Mouse (Mus musculus) kidney, adult 18-20 months (tissue): Measurements from ENCODE around the gene Bsg.
A peak's percentile ranks its signal among the peaks of the same experiment; 100 is the strongest.

Source experiments
- DNase-seq: peaks from one replicate; pipeline ENCODE4 v3.0.0; 2021

Gene Bsg

GRCm38 (mm10) chr10:79705951-79706350, 1.7 kb downstream of the Bsg start:
- DNase-seq, result no peak

GRCm38 (mm10) chr10:79706406-79707094, 2.3 kb downstream of the Bsg start:
- DNase-seq, result peak; percentile 48

GRCm38 (mm10) chr10:79707162-79707561, 2.9 kb downstream of the Bsg start:
- DNase-seq, result no peak

- no peak for DNase-seq
These were observed 3.5 kb downstream of the Bsg start for GRCm38 (mm10) chr10:79707759-79708158.

- no peak for DNase-seq
These were observed 4.4 kb downstream of the Bsg start for GRCm38 (mm10) chr10:79708668-79709067.

GRCm38 (mm10) chr10:79709307-79709706, 5.0 kb downstream of the Bsg start:
- DNase-seq, result no peak

GRCm38 (mm10) chr10:79712029-79712428, 7.7 kb downstream of the Bsg start:
- DNase-seq, result no peak

GRCm38 (mm10) chr10:79712499-79713126, 8.3 kb downstream of the Bsg start:
- peak; percentile 79 for DNase-seq

GRCm38 (mm10) chr10:79713163-79713562, 8.9 kb downstream of the Bsg start:
- no peak for DNase-seq

GRCm38 (mm10) chr10:79714996-79715395, 10.7 kb downstream of the Bsg start:
- no peak for DNase-seq

GRCm38 (mm10) chr10:79716254-79716987, 12.1 kb downstream of the Bsg start, which contains the start of gene Hcn2:
Gene Hcn2 (plus strand): TSS chr10:79716634.
- no peak for DNase-seq

- no peak for DNase-seq
These were observed 12.7 kb downstream of the Bsg start for GRCm38 (mm10) chr10:79716988-79717355.

- DNase-seq, result peak; percentile 78
These were observed 13.5 kb downstream of the Bsg start for GRCm38 (mm10) chr10:79717640-79718357.

- DNase-seq, result no peak
These were observed 16.8 kb downstream of the Bsg start for GRCm38 (mm10) chr10:79721089-79721488.

- DNase-seq, result no peak
These were observed 18.8 kb downstream of the Bsg start for GRCm38 (mm10) chr10:79723047-79723446.

- DNase-seq, result no peak
These were observed 19.4 kb downstream of the Bsg start for GRCm38 (mm10) chr10:79723692-79724091.

- peak; percentile 67 for DNase-seq
These were observed 21.8 kb downstream of the Bsg start for GRCm38 (mm10) chr10:79726090-79726489.

- no peak for DNase-seq
These were observed 24.3 kb downstream of the Bsg start for GRCm38 (mm10) chr10:79728323-79729249.

GRCm38 (mm10) chr10:79729357-79729965, 25.2 kb downstream of the Bsg start:
- no peak for DNase-seq

- peak; percentile 58 for DNase-seq
These were observed 28.2 kb downstream of the Bsg start for GRCm38 (mm10) chr10:79732500-79732899.

- DNase-seq, result no peak
These were observed 29.6 kb downstream of the Bsg start for GRCm38 (mm10) chr10:79733847-79734246.

GRCm38 (mm10) chr10:79735361-79735760, 31.1 kb downstream of the Bsg start:
- no peak for DNase-seq
